Mouse (Mus musculus) liver, postnatal 0 days (tissue): ENCODE measurements around the gene Ubl7.

Source experiments
- CTCF ChIP-seq: sonication (generic); IDR thresholded peaks from 2 replicates; pipeline ENCODE4 v1.5.1; 2016; ENCODE audit warnings: antibody characterized with exemption, low read depth
- EP300 ChIP-seq: IDR thresholded peaks from 2 replicates; pipeline ENCODE4 v1.6.1; 2016; ENCODE audit warnings: antibody characterized with exemption, low read depth, mild to moderate bottlenecking

- TF ChIP-seq CTCF (no peak), EP300 (no peak)
These were observed 12.3 kb downstream of the Ubl7 start for GRCm38 (mm10) chr9:57923046-57923445.
